Comparison of ENCODE assay signal across 25 mouse cellular contexts in genomic region chr7:76222691-76223090, GRCm38 (mm10). TPM values are rescaled to one million over a fixed set of nuclear protein-coding genes. Genes with fewer than 3 reads are reported as not detected.
DNase-seq lines count a peak whose midpoint lies in the region; ATAC-seq and TF ChIP-seq lines count a peak whose summit lies in the region.
"Had no signal": no experiment of that assay in that cellular context is flagged by ENCODE, and none has a peak within 500 bp of the region (broad histone marks: within the 10 kb centered on the region; RNA-seq: fewer than 3 reads in every experiment).

No protein-coding gene starts in this region.

- no peak for TF ChIP-seq CTCF in gastrocnemius, adult 2 months (IDR thresholded peaks at IDR 0.05)

- intact Hi-C loops in gastrocnemius, adult 2 months (cut with DNase I) = loop anchor here (2.0 to 10.0 kb wide), 3 partner anchors 118 to 298 kb away; no protein-coding TSS in a partner anchor
- intact Hi-C loops in gastrocnemius, postnatal 14 days (cut with DNase I; ENCODE audit: low total_unique reads) = no loop called here
- intact Hi-C loops in gastrocnemius, postnatal 36 days (cut with DNase I) = loop anchor here (5.0 kb wide), 1 partner anchor 120 kb away; no protein-coding TSS in a partner anchor

- H3K27ac ChIP-seq in gastrocnemius, adult 2 months = peak overlapping the region; percentile 85
- H3K27ac ChIP-seq: embryonic facial prominence, embryonic 10.5 days; embryonic facial prominence, embryonic 12.5 days; forebrain, embryonic 10.5 days; forebrain, embryonic 12.5 days had no signal

- peak; percentile 78 for DNase-seq in gastrocnemius, adult 2 months
- peak; percentile 38 to 72 for DNase-seq in gastrocnemius, adult 8-10 months (ENCODE audit: low spot score in 2 of 2)
- peak; percentile 32 for DNase-seq in gastrocnemius, postnatal 14 days
- DNase-seq in gastrocnemius, postnatal 36 days = peak; percentile 28 to 33
- DNase-seq in layer of hippocampus, postnatal 14 days (ENCODE audit: low spot score in 2 of 2) = no peak
- no peak for DNase-seq in lung, adult 18-20 months
- no peak for DNase-seq in cerebellum, adult 11 months
- DNase-seq: adrenal gland, adult 2 months; adrenal gland, postnatal 10 days; adrenal gland, postnatal 25 days; cerebellum, adult 11-12 months; cerebellum, adult 2 months; cerebellum, adult 9-10 months; cerebellum, postnatal 10 days; cerebellum, postnatal 25 days had no signal

- ATAC-seq in frontal cortex, adult (ENCODE audit: low TSS enrichment) = no peak
- ATAC-seq: forebrain, embryonic 14.5 days; forebrain, embryonic 16.5 days had no signal

- no peak overlapping the region for H3K4me3 ChIP-seq in gastrocnemius, adult 2 months
- H3K4me3 ChIP-seq: embryonic facial prominence, embryonic 10.5 days; embryonic facial prominence, embryonic 12.5 days; erythroblast, embryonic 14.5 days; forebrain, embryonic 10.5 days; forebrain, embryonic 12.5 days had no signal

RNA-seq across cellular contexts. Expression of gene Agbl1, which starts 7.0 kb away (rescaled TPM):
- total RNA-seq in gastrocnemius, adult 2 months (2021) = 10 to 100 TPM; 11.6 to 38.5 TPM
- total RNA-seq in gastrocnemius, adult 8-10 months (2022) = 10 to 100 TPM; 10.1 to 15.5 (median 13.4) TPM
- total RNA-seq in gastrocnemius, postnatal 14 days (2021) = 1 to 10 TPM; 9.4 to 9.7 TPM
- total RNA-seq in gastrocnemius, postnatal 36 days (2021) = 10 to 100 TPM; 11.4 to 20.0 TPM
- under 1 TPM; 0.25 to 0.26 TPM for total RNA-seq in layer of hippocampus, postnatal 14 days (2021)
- total RNA-seq: adrenal gland, adult 2 months; adrenal gland, postnatal 25 days; ES-E14; MEL had no signal

Comparison
In these comparisons a context has a peak if more than half of its experiments do, and no peak if none do; other contexts are left out.
1. DNase-seq: peak in gastrocnemius, adult 2 months (single experiment), gastrocnemius, adult 8-10 months (2 of 2), gastrocnemius, postnatal 14 days (single experiment) and gastrocnemius, postnatal 36 days (2 of 2); none in layer of hippocampus, postnatal 14 days (0 of 2), lung, adult 18-20 months (0 of 2) and cerebellum, adult 11 months (single experiment).
2. RNA of gene Agbl1, which starts 7.0 kb away (total RNA-seq): 11.6 to 38.5 TPM in gastrocnemius, adult 2 months, 11.4 to 20.0 TPM in gastrocnemius, postnatal 36 days, 10.1 to 15.5 TPM in gastrocnemius, adult 8-10 months and 9.4 to 9.7 TPM in gastrocnemius, postnatal 14 days; 0.25 to 0.26 TPM in layer of hippocampus, postnatal 14 days; every median in the first group is over 4 times any median in the second.